Mouse (Mus musculus) hindbrain, postnatal 0 days (tissue): Measurements from ENCODE around the gene Trub2. TPM values are rescaled to one million over a fixed set of nuclear protein-coding genes. Genes with fewer than 3 reads are reported as not detected.

Experiments used
- ATAC-seq: fragments of 200-750 bp; cut with Nextera tagmentation; 2 replicates; pipeline ENCODE4 v1.8.0; 2017; ENCODE audit warnings: mild to moderate bottlenecking, moderate TSS enrichment, moderate library complexity
- DNase-seq: peaks from one replicate; pipeline ENCODE4 v3.0.0-alpha.2; 2015; ENCODE audit warnings: low spot score
- H3K27ac ChIP-seq: fragments of 300-500 bp; sonication (generic); 2 replicates; pipeline ENCODE4 v1.5.1; 2014; ENCODE audit warnings: mild to moderate bottlenecking
- H3K27me3 ChIP-seq: fragments of 300-500 bp; sonication (generic); 2 replicates; pipeline ENCODE4 v1.6.1; 2014; ENCODE audit warnings: low read length, mixed read lengths; ENCODE audit not compliant: insufficient read depth
- H3K36me3 ChIP-seq: fragments of 300-500 bp; sonication (generic); 2 replicates; pipeline ENCODE4 v1.6.1; 2014; ENCODE audit warnings: low read length, mixed read lengths; ENCODE audit not compliant: insufficient read depth
- H3K4me1 ChIP-seq: fragments of 300-500 bp; sonication (generic); 2 replicates; pipeline ENCODE4 v1.6.1; 2014; ENCODE audit warnings: antibody characterized with exemption, low read length, mixed read lengths; ENCODE audit not compliant: insufficient read depth
- H3K4me2 ChIP-seq: fragments of 300-500 bp; sonication (generic); 2 replicates; pipeline ENCODE4 v1.6.1; 2014; ENCODE audit warnings: low read depth, mild to moderate bottlenecking, low read length, moderate library complexity, mixed read lengths
- H3K4me3 ChIP-seq: fragments of 300-500 bp; sonication (generic); 2 replicates; pipeline ENCODE4 v1.5.1; 2014; ENCODE audit warnings: low read length
- H3K9ac ChIP-seq: fragments of 300-500 bp; sonication (generic); replicated peaks from 2 replicates; pipeline ENCODE4 v1.6.1; 2014; ENCODE audit warnings: mild to moderate bottlenecking, low read length, moderate library complexity, mixed read lengths
- H3K9me3 ChIP-seq: fragments of 300-500 bp; sonication (generic); 2 replicates; pipeline ENCODE4 v1.6.1; 2016; ENCODE audit warnings: low read length, mixed read lengths
- CTCF ChIP-seq: IDR thresholded peaks from 2 replicates; pipeline ENCODE4 v1.5.1; 2016; ENCODE audit warnings: antibody characterized with exemption, control low read depth, low read depth
- WGBS: fragments of 180-500 bp; shearing (Covaris S2); extraction: QIAGEN DNeasy Blood & Tissue Kit; methylation state at CpG from one replicate; pipeline ENCODE4 v1.1.7; 2014; 5-methylcytosine and 5-hydroxymethylcytosine counted together
- polyA plus RNA-seq: library from polyadenylated mRNA; unstranded; fragments of >200 nt; fragmentation: Nextera tagmentation; extraction: Ambion mirVana; gene quantifications from 2 replicates; pipeline ENCODE4 v1.2.1, GENCODE M21; 2015
- total RNA-seq: library from RNA; depleted of rRNA; stranded (reverse); fragments of >200 nt; gene quantifications from 2 replicates; pipeline ENCODE4 v1.2.3, GENCODE M21; 2014

Trub2 gene
- total and polyA plus RNA-seq, 2 experiments from 2014 or later, result 32.5 to 49.9 TPM

- peak; percentile 38; the same call in 1 of the 2 replicates for ATAC-seq
- DNase-seq, result no peak
- H3K9ac ChIP-seq, result peak overlapping the region; percentile 78
- peak overlapping the region; percentile 68 for H3K4me2 ChIP-seq
- H3K4me1 ChIP-seq, result peaks cover 12% of the 10 kb centered on the region
- WGBS, result 4% methylated on average over 11 of the region's 11 CpGs
- H3K36me3 ChIP-seq, result no peaks in the 10 kb centered on the region
- H3K27ac ChIP-seq, result peak overlapping the region; percentile 89
- H3K9me3 ChIP-seq, result no peaks in the 10 kb centered on the region
- TF ChIP-seq CTCF, result no peak
- peak overlapping the region; percentile 96 for H3K4me3 ChIP-seq
- H3K27me3 ChIP-seq, result no peaks in the 10 kb centered on the region
These were observed 38.1 kb upstream of the Trub2 start for GRCm38 (mm10) chr2:29826318-29826925.

DNA sequence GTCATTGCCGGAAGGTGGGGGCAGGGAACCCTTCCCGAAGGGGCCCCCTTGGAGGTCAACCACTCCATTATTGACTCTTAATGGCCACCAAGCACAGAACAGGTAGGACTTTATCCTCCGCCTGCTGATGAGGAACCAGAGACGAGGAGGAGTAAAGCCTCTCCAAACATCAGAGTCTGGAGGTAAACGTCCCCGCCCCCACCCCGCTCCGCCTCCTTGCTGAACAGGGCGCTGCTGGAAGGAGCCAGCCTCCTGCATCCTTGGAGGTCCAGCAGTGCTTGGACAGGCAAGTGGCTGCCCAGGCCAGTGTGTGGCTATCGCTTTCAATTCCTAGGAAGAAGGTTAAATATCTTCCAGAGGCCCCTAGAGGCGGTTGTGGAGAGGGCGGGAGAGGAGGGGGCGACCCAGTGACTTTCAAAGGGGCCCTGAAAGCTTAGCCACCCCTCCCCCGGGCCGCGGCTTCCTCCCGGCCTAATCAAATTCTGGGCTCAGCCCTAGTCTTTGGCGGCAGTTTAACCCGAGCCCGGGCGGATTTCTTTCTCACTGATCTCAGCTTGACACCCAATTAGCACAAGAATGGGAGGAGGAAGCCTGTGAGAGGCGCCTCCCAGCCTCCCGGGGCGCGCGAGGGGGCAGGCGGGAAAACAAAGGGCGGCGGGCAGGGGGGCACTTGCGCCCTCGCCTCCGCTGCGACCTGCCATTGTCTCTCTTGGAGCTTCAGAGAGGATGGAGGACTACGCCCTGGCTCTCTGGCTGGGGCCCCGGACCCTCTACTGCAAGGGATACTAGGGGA, 31.9 kb upstream of the Trub2 start, which contains the start of gene Urm1:
Urm1 (plus strand) TSS at position 51 of the 793 bp plus-strand sequence.
- peaks cover 14% of the 10 kb centered on the region for H3K36me3 ChIP-seq
- TF ChIP-seq CTCF, result peak; percentile 34; the same call in 1 of the 2 replicates
- peak within 1 kb of the TSS; percentile 92 for H3K27ac ChIP-seq
- peak within 1 kb of the TSS; percentile 71 for H3K4me2 ChIP-seq
- H3K4me3 ChIP-seq, result peak within 1 kb of the TSS; percentile 39
- no peaks in the 10 kb centered on the region for H3K9me3 ChIP-seq
- H3K27me3 ChIP-seq, result no peaks in the 10 kb centered on the region
- peak within 1 kb of the TSS; percentile 63 for H3K9ac ChIP-seq
- DNase-seq (peak; percentile 87), ATAC-seq (peak; percentile 83)
- under 1% methylated on average over 34 of the region's 35 CpGs for WGBS
- H3K4me1 ChIP-seq, result 0 out of 2 replicates have a peak, but pooled peaks cover 3% of the 10 kb centered on the region

DNA sequence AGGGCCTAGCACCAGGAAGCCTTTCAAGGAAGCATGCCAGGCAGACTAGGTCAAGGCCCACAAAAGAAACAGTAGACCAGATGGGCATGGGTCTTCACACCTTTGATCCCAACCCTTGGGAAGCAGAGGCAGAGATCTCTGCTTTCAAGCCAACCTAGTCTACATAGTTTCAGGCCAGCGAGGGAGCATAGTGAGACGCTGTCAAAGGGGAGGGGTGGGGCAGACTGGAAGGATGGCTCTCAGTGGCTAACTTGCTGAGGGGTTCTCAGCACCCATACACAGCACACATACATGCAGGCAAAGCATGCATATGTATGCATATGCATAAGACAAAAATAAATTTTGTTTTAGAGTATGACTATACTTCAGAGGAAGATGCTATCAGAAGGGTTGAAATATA, 31.1 kb upstream of the Trub2 start:
- H3K4me1 ChIP-seq, result 0 out of 2 replicates have a peak, but pooled peaks cover 3% of the 10 kb centered on the region
- peaks cover 22% of the 10 kb centered on the region for H3K36me3 ChIP-seq
- ATAC-seq, result no peak
- no peak for DNase-seq
- no peak for TF ChIP-seq CTCF
- no peaks in the 10 kb centered on the region for H3K9me3 ChIP-seq
- no peak overlapping the region for H3K9ac ChIP-seq
- no peak overlapping the region; the same call in 1 of the 2 replicates for H3K4me3 ChIP-seq
- WGBS, result 2% methylated on average over 2 of the region's 2 CpGs
- H3K27ac ChIP-seq, result peak overlapping the region; percentile 92
- H3K4me2 ChIP-seq, result peak overlapping the region; percentile 71
- H3K27me3 ChIP-seq, result no peaks in the 10 kb centered on the region

DNA sequence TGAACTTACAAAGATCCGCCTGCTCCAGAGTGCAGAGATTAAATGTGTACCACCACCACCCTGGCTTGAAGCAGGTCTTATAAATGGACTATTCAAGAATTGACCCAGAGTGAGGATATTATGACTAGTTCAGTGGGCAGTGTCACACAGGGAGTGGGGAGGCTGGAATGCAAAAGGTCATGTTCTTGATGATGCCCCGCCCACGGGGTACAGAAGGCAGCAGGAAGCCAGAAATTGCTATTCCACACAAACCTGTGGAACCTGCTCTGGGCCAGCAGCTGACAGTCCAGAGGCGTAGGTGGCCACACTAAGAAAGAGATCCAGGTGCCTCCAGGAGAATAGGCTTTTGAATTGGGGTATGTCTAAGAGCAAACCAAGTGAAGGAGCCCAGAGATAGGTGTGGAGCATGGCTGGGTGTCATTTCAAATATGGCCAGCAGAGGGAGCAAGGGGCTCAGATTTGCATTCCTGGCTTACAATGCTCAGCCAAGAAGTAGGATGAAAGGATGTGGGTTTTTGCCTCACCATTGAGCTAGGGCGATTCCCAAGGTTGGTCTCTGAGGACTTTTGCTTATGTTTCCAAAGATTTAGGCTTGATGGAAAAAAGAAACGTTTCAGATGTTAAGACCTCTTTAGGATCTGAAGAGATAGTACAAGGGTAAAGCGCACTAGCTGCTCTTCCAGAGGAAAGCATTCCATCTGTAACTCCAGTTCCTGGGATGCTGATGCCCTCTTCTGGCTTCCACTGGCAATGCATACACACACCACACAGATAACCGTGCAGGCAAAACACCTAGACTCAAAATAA, 29.3 kb upstream of the Trub2 start:
- TF ChIP-seq CTCF, result peak; percentile 85
- Histone ChIP-seq H3K4me2 (peak overlapping the region; percentile 38; the same call in 1 of the 2 replicates), H3K9ac (no peak overlapping the region), H3K4me1 (0 out of 2 replicates have a peak, but pooled peaks cover 3% of the 10 kb centered on the region), H3K9me3 (no peaks in the 10 kb centered on the region), H3K4me3 (no peak overlapping the region), H3K36me3 (peaks cover 33% of the 10 kb centered on the region), H3K27me3 (no peaks in the 10 kb centered on the region), H3K27ac (peak overlapping the region; percentile 92)
- ATAC-seq (peak; percentile 76), DNase-seq (peak; percentile 92)
- 35% methylated on average over 8 of the region's 8 CpGs for WGBS

DNA sequence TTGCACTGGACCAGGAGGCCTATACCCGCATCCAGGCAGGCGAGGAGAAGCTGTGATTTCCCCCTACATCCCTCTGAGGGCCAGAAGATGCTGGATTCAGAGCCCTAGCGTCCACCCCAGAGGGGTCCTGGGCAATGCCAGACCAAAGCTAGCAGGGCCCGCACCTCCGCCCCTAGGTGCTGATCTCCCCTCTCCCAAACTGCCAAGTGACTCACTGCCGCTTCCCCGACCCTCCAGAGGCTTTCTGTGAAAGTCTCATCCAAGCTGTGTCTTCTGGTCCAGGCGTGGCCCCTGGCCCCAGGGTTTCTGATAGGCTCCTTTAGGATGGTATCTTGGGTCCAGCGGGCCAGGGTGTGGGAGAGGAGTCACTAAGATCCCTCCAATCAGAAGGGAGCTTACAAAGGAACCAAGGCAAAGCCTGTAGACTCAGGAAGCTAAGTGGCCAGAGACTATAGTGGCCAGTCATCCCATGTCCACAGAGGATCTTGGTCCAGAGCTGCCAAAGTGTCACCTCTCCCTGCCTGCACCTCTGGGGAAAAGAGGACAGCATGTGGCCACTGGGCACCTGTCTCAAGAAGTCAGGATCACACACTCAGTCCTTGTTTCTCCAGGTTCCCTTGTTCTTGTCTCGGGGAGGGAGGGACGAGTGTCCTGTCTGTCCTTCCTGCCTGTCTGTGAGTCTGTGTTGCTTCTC, 27.5 kb upstream of the Trub2 start:
- Histone ChIP-seq H3K9ac (no peak overlapping the region), H3K36me3 (peaks cover 46% of the 10 kb centered on the region), H3K4me3 (no peak overlapping the region), H3K27me3 (no peaks in the 10 kb centered on the region), H3K9me3 (no peaks in the 10 kb centered on the region), H3K27ac (no peak overlapping the region), H3K4me1 (0 out of 2 replicates have a peak, but pooled peaks cover 3% of the 10 kb centered on the region), H3K4me2 (no peak overlapping the region)
- DNase-seq, result no peak
- no peak for TF ChIP-seq CTCF
- WGBS, result 83% methylated on average over 11 of the region's 11 CpGs
- ATAC-seq, result no peak

GRCm38 (mm10) chr2:29803400-29803831, 15.1 kb upstream of the Trub2 start:
- ATAC-seq, result peak; percentile 44; the same call in 1 of the 2 replicates
- Histone ChIP-seq H3K4me2 (peak overlapping the region; percentile 75), H3K4me3 (peak overlapping the region; percentile 92), H3K9me3 (no peaks in the 10 kb centered on the region), H3K4me1 (peaks cover 11% of the 10 kb centered on the region), H3K9ac (peak overlapping the region; percentile 94), H3K27ac (peak overlapping the region; percentile 91), H3K27me3 (no peaks in the 10 kb centered on the region), H3K36me3 (peaks cover 40% of the 10 kb centered on the region)
- peak; percentile 61 for TF ChIP-seq CTCF
- peak; percentile 51 for DNase-seq
- 19% methylated on average over 6 of the region's 6 CpGs for WGBS
